Mouse (Mus musculus) neural tube, embryonic 10.5 days (tissue): ENCODE results near the gene Trem2.
"Not testable (repeated sequence)": the region's sequence is repeated elsewhere in the genome, so short reads cannot be mapped to it uniquely, and the experiment has no call there.

ENCODE experiments used
- DNase-seq: peaks from one replicate; pipeline ENCODE4 v3.0.0-alpha.2; 2017; ENCODE audit warnings: low spot score; ENCODE audit errors: extremely low spot score

Gene Trem2

DNA sequence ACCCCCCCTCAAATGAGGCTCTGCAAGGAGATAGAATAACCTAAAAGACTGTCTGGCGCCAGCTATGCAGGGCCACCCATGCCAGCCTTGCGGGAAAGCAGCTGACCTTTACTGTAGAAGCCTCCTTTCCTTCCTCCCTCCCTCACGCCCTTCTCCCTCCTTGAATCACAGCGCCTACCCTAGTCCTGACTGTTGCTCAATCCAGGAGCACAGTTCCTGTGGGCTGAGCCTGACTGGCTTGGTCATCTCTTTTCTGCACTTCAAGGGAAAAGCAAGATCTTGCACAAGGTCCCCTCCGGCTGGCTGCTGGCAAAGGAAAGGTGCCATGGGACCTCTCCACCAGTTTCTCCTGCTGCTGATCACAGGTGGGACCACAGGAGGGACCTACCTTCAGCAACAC lies at the start of gene Trem2:
Gene Trem2, plus strand, starts transcription at position 171 of the 400 bp plus-strand sequence.
- no peak for DNase-seq

DNA sequence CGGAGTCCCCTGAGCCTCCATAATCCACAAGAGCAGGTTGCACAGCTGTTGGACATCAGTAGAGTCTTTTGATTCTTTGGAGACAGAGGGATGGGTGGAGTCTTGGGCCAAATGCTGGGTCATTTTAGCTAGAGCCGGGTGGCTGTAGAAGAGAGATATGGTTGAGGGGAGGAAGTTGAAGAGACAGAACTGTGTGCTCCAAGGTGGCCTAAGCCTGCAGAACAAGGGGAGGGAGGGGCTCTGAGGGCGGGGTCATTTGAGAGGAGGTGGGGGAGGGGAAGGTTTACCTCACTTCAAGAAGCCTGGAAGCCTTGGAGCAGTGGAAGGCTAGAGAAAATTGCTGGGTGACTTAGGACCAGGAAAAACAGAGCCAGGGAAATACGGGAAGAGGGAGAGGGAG lies 47.0 kb upstream of the Trem2 start, which contains the start of gene Treml2:
Gene Treml2, plus strand, starts transcription at position 296 of the 400 bp plus-strand sequence.
- no peak for DNase-seq

DNA sequence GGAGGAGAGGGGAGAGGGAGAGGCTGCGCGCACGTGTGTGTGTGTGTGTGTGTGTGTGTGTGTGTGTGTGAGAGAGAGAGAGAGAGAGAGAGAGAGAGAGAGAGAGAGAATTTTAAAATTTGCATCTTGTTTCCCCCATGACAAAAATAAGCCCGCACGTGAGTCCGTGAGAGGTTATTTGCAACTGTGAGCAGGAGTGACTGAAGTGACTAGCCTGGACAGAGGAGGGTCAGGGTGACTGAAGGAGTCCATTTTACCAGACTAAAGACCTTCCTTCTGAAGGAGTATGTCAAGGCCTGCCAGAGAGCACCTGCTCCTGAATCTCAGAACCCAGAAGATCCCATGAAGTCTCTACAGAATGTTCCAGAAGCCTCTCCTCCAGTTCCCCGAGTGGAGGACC lies 46.4 kb upstream of the Trem2 start:
- DNase-seq: no peak

DNA sequence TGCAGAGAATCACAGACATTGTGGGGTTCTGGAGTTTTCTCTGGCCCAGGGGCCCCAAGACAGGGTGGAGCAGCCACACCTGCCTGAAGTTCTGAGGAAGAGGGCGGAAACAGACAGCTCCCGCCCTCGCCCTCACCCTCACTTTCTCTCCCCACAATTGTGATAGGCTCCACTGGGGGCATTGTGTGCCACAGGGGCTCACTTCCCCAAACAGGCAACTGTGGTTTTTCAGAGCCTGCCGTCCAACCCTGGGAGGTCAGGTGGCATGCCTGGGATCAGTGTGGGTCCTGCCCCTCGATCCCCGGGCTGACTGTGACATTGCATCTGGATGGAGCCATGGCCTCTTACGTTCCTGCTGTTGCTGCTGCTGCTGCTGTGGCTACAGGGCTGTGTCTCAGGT lies 46.0 kb upstream of the Trem2 start:
- no peak for DNase-seq

GRCm38 (mm10) chr17:48300861-48301260 lies 45.3 kb upstream of the Trem2 start:
- no peak for DNase-seq

GRCm38 (mm10) chr17:48301792-48302191 lies 44.4 kb upstream of the Trem2 start:
- DNase-seq: no peak

GRCm38 (mm10) chr17:48312124-48312523 lies 34.1 kb upstream of the Trem2 start:
- no peak for DNase-seq

GRCm38 (mm10) chr17:48315905-48316579 lies 30.2 kb upstream of the Trem2 start, which contains the start of gene B430306N03Rik:
B430306N03Rik (plus strand) TSS chr17:48316141.
- DNase-seq: not testable (repeated sequence)

GRCm38 (mm10) chr17:48318686-48319085 lies 27.5 kb upstream of the Trem2 start:
- no peak for DNase-seq

DNA sequence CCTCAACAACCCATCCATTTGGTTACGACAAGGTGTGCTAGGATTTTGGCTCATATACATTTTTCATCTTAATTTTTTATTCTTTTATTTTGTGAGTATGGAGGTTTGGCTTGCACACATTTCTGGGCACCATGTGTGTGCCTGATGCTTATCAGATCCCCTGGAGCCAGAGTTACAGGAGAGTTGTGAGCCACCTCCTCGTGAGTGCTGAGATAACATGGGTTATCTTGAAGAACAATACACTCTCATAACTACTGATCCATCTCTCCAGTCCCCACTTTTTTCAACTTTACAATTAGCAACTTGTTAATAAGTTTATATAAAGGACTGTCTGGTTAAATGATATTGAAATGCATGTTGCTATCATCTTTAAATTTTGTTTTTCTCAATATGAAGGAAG lies 24.9 kb upstream of the Trem2 start:
- no peak for DNase-seq

GRCm38 (mm10) chr17:48323236-48323635 lies 23.0 kb upstream of the Trem2 start:
- no peak for DNase-seq

DNA sequence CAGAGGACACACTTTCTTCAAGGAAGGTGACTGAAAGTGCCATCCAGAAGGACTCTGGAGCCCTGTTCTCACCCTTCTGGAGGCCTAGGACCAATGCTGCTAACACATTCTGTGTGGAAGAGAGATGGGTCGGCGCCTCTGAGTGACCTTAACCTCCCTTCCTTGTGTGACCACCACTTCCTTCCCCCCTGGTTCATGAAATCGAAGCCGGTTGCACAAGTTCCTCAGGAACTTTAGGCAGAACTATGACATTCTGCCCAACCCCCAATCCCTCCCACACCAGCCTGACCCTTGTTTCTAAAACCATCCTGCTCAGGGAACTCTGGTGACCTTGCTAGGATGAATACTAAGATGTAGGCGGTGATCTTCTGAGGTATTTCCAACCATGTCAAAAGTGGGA lies 21.9 kb upstream of the Trem2 start:
- no peak for DNase-seq

- no peak for DNase-seq
These were observed 21.1 kb upstream of the Trem2 start for GRCm38 (mm10) chr17:48325093-48325492.

DNA sequence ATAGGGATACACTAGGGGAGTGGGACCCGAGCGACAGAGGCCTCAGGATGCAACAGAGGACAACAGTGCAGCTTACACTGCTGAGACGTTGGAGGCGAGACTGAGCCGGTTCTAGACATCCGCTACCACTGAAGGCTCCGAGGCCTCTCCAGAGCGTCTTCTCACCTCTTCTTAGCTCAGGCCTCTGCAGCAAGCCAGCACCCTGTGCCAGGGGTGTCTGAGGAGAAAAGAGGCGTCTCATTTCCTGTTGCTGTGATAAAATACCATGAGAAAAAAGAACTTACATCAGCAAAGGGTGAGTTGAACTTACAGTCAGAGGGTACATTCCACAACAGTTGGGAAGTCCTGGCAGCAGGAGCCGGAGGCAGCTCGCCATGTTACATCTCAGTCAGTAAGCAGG lies 20.6 kb upstream of the Trem2 start:
- DNase-seq: no peak

- no peak for DNase-seq
These were observed 19.5 kb upstream of the Trem2 start for GRCm38 (mm10) chr17:48326656-48327055.

DNA sequence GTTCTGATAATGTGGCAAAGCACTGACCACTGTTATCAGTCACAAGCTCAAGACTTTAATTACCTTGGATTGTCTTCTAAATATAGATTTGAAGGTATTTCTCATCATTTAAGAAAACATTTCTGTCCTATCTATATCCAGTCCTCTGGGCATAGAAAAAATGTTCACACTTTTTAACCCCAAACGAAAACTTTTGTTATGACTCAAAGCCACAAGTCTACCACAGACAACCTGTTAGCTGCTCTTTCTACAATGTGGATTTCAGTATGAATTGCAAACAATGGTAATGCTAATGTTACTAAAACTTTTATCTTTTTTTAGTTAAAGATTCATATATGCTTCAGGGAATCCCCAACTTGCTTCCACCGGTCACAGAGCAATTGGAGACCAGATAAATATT lies 13.7 kb upstream of the Trem2 start:
- DNase-seq: no peak

GRCm38 (mm10) chr17:48334186-48334585 lies 12.0 kb upstream of the Trem2 start:
- no peak for DNase-seq

DNA sequence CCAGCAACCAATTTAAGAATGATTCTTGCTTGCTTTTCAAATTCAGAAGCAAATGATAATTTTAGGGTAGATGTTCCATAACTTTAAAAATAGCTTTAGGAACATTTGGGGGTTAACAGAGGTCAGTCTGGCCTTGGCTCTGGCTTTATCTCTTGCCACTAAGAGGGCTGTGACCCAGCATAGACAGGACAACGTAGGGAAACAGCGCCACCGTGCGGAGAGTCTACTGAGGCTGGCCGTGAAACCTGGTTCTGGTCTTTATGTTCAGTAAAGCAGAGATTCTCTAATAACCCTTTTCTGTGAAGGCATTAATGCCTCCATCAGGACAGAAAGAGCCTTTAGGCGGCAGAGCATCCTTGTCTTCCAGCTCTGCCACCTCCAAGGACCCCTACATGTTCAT lies 9.3 kb upstream of the Trem2 start:
- DNase-seq: peak; percentile 84

- DNase-seq: no peak
These were observed 5.9 kb upstream of the Trem2 start for GRCm38 (mm10) chr17:48340267-48340666.

DNA sequence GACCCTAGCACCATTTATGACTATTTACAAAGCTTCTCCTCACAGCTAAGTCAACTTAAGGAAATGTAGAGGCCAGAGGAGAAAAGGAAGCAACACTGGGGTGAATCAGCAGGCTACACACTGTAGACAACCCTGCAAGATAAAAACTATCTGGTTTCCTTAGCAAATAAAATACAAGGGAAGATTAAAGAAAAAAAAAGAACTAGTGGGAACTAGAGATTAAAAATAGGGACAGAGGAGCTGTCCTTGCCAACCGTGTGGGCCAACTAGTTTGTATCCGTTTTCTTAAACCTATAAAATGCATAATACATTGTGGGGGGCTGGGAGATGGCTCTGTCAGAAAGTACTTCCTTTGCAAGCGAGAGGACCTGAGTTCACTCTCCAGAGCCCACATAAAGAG lies 4.3 kb upstream of the Trem2 start:
- DNase-seq: no peak

DNA sequence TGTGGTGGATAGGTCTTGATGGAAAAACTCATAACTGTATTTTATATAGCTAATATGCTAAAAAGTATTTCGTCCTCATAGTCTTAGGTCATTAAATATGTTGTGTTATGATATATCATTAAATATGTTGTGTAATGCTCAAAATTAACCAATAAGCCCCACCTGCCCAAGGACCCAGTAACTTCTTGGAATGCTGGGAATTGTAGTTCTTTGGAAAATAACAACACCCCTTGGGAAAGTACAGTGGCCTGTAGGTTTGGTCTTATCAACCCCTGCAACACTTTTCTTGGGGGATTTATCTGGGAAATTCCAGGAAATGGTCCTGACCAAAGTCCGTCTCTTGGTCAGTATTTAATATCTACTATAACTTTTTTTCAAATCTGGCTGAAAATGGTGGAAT lies 3.1 kb upstream of the Trem2 start:
- no peak for DNase-seq

DNA sequence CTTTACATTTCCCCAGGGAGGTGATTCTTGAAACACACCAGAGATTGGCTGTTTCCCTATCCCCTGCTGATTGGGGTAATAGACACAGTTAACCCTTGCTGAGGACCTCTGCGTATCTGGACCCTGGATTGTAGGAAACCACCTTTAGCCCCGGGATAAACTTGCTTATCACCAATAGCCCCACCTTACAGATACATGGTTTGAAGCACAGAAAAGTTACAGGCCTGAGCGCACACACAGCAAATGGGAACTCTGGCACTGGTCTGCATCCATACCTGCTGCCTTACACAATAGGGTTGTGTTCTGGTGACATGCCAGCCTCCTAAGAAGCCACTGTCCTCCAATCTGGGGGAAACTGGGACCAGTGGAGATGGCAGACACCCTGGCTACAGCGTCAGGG lies 377 bp upstream of the Trem2 start:
- DNase-seq: no peak

GRCm38 (mm10) chr17:48346834-48347233 lies 633 bp downstream of the Trem2 start:
- no peak for DNase-seq

DNA sequence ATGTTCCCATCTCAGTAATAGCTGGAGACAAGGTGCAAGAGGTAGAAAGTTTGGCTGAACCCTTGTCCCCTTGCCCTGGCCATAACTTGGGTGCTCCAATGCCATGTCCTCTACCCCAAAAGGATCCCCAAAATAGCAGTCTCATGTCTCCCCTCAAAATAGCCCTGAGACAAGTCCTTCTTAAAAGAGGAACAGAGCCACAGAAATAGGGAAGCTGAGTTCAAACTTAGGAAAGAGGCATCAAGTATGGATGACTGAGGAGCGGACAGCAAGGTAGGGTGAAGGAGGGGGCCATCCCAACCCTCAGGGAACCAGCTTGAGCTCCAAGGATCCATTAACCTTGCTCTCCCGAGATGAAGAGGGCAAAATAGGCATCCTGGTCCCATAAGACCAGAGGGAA lies 1.1 kb downstream of the Trem2 start:
- no peak for DNase-seq
